Mouse (Mus musculus): Measurements from ENCODE around the gene Mfap4.
A peak's percentile ranks its signal among the peaks of the same experiment; 100 is the strongest.

Mfap4 gene

DNA sequence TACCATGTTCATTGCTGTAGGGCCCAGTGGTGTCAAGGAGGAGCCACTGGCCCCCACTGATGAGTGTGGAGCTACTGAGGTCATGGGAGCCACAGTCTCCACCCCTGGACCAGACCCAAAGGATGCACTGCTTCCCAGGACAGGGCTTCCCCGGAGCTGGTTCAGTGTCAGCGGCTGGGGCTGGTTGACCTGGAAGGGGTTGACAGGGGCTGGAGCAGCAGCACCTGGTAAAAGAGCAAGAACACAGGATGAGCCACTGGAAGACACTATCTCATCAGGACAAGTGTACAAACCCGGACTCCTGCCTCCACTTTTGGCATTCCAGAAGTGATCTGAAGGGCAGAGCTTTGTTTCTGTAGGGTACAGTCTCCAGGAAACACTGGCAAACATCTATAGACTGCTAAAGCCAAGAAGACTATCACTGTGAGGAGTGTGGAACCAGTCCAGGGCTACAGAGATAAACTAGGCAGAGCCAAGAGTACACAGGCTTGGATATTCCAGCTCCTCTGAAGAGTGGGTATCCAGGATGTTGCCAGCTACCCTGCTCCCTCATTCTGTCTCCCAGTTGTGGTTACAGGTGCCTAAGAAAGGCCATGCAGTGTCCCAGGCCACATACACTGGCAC is 34.4 kb downstream of the Mfap4 start:
- DNase-seq, result no peak

DNA sequence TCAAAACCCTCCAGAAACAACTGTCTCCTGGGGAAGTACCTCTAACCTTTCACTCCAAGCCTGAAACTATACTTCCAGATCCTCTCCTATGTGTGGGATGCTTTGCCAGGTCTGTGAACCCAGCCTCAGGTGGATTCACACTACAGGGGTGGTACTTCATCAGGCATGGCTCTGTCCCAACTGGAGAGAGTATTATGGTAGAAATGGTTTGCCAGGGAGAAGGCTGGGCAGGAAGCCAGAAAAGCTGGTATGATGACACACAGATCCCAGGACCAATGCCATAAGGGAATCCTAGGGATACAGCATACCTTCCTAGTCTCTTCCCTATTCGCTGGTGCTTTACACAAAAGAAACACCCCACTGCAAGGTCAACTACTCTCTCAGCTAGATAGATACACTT is 41.6 kb downstream of the Mfap4 start:
- no peak for DNase-seq

DNA sequence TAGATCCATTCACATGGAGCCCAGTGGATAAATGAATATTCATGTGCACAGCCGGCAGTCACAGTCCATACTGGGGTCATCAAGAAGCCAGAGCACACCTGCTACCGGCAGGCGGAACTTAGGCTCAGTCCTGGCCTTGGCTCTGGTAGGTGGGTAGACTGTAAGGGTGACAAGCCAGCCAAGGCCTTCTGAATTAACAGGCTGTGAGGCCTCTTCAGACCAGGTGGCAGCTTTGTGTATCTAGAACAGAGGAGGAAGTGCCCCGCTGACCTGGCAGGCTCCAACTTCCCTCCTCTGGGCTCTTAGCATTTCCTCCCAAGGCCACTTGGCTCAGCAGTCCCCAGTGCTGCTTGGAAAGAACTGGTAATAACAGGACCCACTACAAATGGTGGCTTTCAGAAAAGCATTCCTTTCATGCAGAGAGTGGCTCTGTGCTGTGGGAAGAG is 44.1 kb downstream of the Mfap4 start:
- DNase-seq, result peak; percentile 23

DNA sequence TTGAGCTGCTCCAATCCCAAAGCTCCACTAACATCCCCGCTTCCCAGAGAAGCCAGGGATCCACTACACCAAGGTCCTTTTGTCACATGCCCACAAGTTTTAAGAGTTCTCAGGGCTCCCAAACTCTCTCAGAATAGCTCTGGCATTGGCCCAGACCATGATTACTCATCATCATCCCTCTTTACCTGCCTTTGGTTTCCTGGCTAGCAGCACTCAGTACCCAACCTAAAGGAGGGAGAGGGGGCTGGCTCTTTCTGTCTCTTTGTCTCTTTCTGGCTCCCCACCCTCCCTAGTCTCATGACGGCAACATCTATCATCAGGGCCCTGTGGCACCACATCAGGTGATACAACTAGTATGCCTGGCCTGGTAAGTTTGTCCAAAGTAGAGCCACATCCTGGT is 47.6 kb downstream of the Mfap4 start:
- no peak for DNase-seq

DNA sequence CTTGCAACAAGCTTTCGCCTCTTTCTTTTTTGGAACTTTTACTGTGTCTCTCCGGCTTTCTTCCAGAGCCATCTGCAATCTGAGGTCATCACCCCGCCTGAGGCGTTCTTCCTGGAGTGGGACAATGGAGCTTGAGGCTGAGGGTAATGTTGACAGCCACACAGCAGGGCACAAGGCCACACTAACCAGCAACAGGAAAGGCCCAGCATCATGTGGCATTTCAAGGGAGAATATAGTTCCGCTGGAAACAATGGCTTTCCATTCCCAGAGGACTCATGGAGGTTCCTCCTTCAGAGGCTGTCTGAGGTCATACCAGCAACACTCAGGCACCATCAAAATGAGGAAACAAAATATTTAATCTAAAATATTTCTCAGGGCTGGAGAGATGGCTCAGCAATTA is 48.3 kb downstream of the Mfap4 start:
- peak; percentile 20 for DNase-seq

DNA sequence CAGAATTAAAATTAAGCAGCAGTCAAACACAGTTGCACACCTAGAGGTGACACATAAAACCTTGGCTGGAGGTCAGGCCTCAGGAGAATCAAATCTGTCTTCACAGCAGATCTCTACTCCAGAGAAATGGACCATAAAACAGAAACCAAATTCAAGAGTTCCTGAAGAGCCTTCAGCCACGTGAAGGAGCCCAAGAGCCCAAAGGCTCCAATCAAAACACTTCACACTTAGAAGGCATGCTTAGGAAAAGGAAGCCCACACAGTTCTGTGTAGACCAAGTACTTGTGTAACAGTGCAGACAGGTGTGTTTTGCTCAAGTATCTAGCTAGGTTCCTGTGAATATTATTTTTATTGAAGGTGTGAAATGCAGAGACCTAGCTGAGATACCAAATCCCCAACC is 50.3 kb downstream of the Mfap4 start:
- no peak for DNase-seq

DNA sequence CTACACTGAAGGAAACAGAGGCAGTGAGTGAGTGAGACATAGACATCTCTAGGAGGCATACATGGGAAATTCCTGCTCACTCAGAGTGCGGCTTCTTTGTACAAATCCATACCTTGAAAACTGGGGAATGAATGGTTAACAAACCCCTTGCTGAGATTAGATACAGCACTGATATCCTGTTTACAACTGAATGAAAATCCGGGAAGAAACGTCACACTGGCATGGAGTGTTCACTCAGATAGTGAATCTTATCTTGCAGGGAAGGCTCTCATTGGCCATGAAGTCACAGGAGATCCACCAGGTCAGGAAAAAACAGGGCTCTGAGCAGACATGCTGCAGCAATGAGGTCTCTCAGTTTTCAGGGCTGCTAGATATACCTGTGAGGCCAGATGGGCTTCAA is 51.7 kb downstream of the Mfap4 start:
- DNase-seq, result no peak

DNA sequence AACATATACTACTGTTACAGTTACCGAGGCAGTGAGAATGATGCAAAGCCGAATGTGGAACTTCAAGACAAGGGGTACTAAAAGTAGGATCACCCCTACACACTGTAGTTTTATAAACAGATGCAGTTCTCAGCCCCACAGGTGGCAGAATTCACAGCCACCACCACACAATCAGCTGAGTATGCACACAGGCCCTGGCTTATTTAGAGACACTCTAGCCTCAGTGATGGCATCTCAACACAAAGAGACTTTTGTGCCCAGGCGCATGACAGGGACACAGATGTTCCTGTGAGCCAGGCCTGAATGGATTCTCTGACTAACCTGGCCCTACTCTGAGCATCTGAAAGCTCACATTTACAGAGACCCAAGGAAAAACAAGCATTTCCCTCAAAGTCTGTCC is 52.1 kb downstream of the Mfap4 start:
- DNase-seq, result no peak

Measured in embryo, embryonic 11 days (tissue).